Mouse (Mus musculus) urinary bladder, postnatal 10 days (tissue): ENCODE data around the gene Prdm5.

Experiments
- DNase-seq: peaks from one replicate; pipeline ENCODE4 v3.0.0; 2022; ENCODE audit warnings: low spot score

Gene Prdm5

GRCm38 (mm10) chr6:65778861-65779688 is at the start of gene Prdm5:
Gene Prdm5, plus strand, starts transcription at chr6:65778988.
- no peak for DNase-seq

GRCm38 (mm10) chr6:65739442-65739841 is 39.3 kb upstream of the Prdm5 start:
- DNase-seq, result no peak

GRCm38 (mm10) chr6:65743144-65743870 is 35.5 kb upstream of the Prdm5 start:
- no peak for DNase-seq

GRCm38 (mm10) chr6:65743871-65744202 is 35.0 kb upstream of the Prdm5 start:
- no peak for DNase-seq

- DNase-seq, result no peak
Measured at GRCm38 (mm10) chr6:65758214-65758613, 20.6 kb upstream of the Prdm5 start.

- DNase-seq, result no peak
Measured at GRCm38 (mm10) chr6:65759174-65759573, 19.6 kb upstream of the Prdm5 start.

- DNase-seq, result no peak
Measured at GRCm38 (mm10) chr6:65760073-65760472, 18.7 kb upstream of the Prdm5 start.

- DNase-seq, result no peak
Measured at GRCm38 (mm10) chr6:65764459-65764858, 14.3 kb upstream of the Prdm5 start.

GRCm38 (mm10) chr6:65765057-65765456 is 13.7 kb upstream of the Prdm5 start:
- no peak for DNase-seq

GRCm38 (mm10) chr6:65765752-65766397 is 12.9 kb upstream of the Prdm5 start:
- DNase-seq, result no peak

GRCm38 (mm10) chr6:65767911-65768310 is 10.9 kb upstream of the Prdm5 start:
- DNase-seq, result no peak

- no peak for DNase-seq
Measured at GRCm38 (mm10) chr6:65773566-65773965, 5.2 kb upstream of the Prdm5 start.

GRCm38 (mm10) chr6:65779689-65780233 is 973 bp downstream of the Prdm5 start:
- DNase-seq, result no peak

GRCm38 (mm10) chr6:65781441-65781840 is 2.7 kb downstream of the Prdm5 start:
- no peak for DNase-seq

- DNase-seq, result no peak
Measured at GRCm38 (mm10) chr6:65783670-65784069, 4.9 kb downstream of the Prdm5 start.

- DNase-seq, result no peak
Measured at GRCm38 (mm10) chr6:65792923-65793322, 14.1 kb downstream of the Prdm5 start.

- DNase-seq, result no peak
Measured at GRCm38 (mm10) chr6:65796552-65796951, 17.8 kb downstream of the Prdm5 start.

- no peak for DNase-seq
Measured at GRCm38 (mm10) chr6:65797276-65797675, 18.5 kb downstream of the Prdm5 start.

GRCm38 (mm10) chr6:65798390-65798789 is 19.6 kb downstream of the Prdm5 start:
- no peak for DNase-seq

GRCm38 (mm10) chr6:65811685-65812084 is 32.9 kb downstream of the Prdm5 start:
- no peak for DNase-seq

- no peak for DNase-seq
Measured at GRCm38 (mm10) chr6:65818039-65818747, 39.4 kb downstream of the Prdm5 start.

- DNase-seq, result no peak
Measured at GRCm38 (mm10) chr6:65828656-65829055, 49.9 kb downstream of the Prdm5 start.
